ENCODE assay signal across 9 mouse cellular contexts in genomic region chr11:50587787-50588186, GRCm38 (mm10). TPM values are rescaled to one million over a fixed set of nuclear protein-coding genes. Genes with fewer than 3 reads are reported as not detected.
A peak's percentile ranks its signal among the peaks of the same experiment; 100 is the strongest.
DNase-seq lines count a peak whose midpoint lies in the region; ATAC-seq and TF ChIP-seq lines count a peak whose summit lies in the region.
"Had no signal": no experiment of that assay in that cellular context is flagged by ENCODE, and none has a peak within 500 bp of the region (broad histone marks: within the 10 kb centered on the region; RNA-seq: fewer than 3 reads in every experiment).

No protein-coding gene starts in this region.

- no peak overlapping the region for H3K4me3 ChIP-seq in forebrain, postnatal 0 days (ENCODE audit: low read depth, low read length)
- H3K4me3 ChIP-seq in forebrain, embryonic 12.5 days (replicated peaks), result no peak overlapping the region
- no peak overlapping the region for H3K4me3 ChIP-seq in cortical plate, adult 2 months (ENCODE audit: insufficient read depth, low read length)
- no peak overlapping the region for H3K4me3 ChIP-seq in kidney, embryonic 16.5 days (ENCODE audit: low read length)
- H3K4me3 ChIP-seq in stomach, postnatal 0 days (ENCODE audit: low read depth, low read length), result no peak overlapping the region
- H3K4me3 ChIP-seq: midbrain, embryonic 12.5 days had no signal

- DNase-seq in forebrain, postnatal 0 days, result peak; percentile 74
- peak; percentile 38 for DNase-seq in urinary bladder, postnatal 14 days (ENCODE audit: low spot score)
- no peak for DNase-seq in urinary bladder, postnatal 4 days (ENCODE audit: low spot score in 2 of 2)
- peak; percentile 69 for DNase-seq in lung, postnatal 10 days
- DNase-seq in stomach, postnatal 0 days (ENCODE audit: low spot score), result peak; percentile 58

- ATAC-seq in forebrain, postnatal 0 days, result peak; percentile 48
- ATAC-seq in forebrain, embryonic 12.5 days (ENCODE audit: low FRiP score), result no peak
- 0 out of 2 replicates have a peak, but pooled peaks have one; percentile 9 for ATAC-seq in kidney, embryonic 16.5 days (ENCODE audit: low FRiP score, low TSS enrichment)
- ATAC-seq in stomach, postnatal 0 days (ENCODE audit: low FRiP score, low TSS enrichment), result no peak; the same call in 1 of the 2 replicates

- no peak for TF ChIP-seq POLR2A in cortical plate, adult 2 months (IDR thresholded peaks at IDR 0.05; ENCODE audit: extremely low read depth, insufficient read depth, low read length)

- peak; percentile 76 for TF ChIP-seq CTCF in forebrain, postnatal 0 days (IDR thresholded peaks at IDR 0.05; ENCODE audit: low read depth)
- TF ChIP-seq CTCF in cortical plate, adult 2 months (IDR thresholded peaks at IDR 0.05; ENCODE audit: extremely low read depth, insufficient read depth, low read length), result peak; percentile 50
- peak; percentile 75 for TF ChIP-seq CTCF in stomach, postnatal 0 days (IDR thresholded peaks at IDR 0.05; ENCODE audit: low read depth)

- TF ChIP-seq EP300 in stomach, postnatal 0 days (optimal IDR thresholded peaks at IDR 0.05), result no peak

- H3K27ac ChIP-seq in forebrain, postnatal 0 days (ENCODE audit: low read depth, low read length), result no peak overlapping the region
- H3K27ac ChIP-seq in forebrain, embryonic 12.5 days, result no peak overlapping the region
- H3K27ac ChIP-seq in cortical plate, adult 2 months (ENCODE audit: insufficient read depth, low read length), result no peak overlapping the region
- no peak overlapping the region for H3K27ac ChIP-seq in kidney, embryonic 16.5 days (ENCODE audit: low read length)
- no peak overlapping the region for H3K27ac ChIP-seq in stomach, postnatal 0 days (replicated peaks)
- H3K27ac ChIP-seq: midbrain, embryonic 12.5 days had no signal

- H3K9ac ChIP-seq in forebrain, postnatal 0 days, result no peak overlapping the region
- H3K9ac ChIP-seq in forebrain, embryonic 12.5 days, result no peak overlapping the region
- no peak overlapping the region for H3K9ac ChIP-seq in kidney, embryonic 16.5 days (replicated peaks; ENCODE audit: low read length)
- no peak overlapping the region for H3K9ac ChIP-seq in stomach, postnatal 0 days (ENCODE audit: low read length)
- H3K9ac ChIP-seq: midbrain, embryonic 12.5 days had no signal

- H3K36me3 ChIP-seq in forebrain, postnatal 0 days (ENCODE audit: insufficient read depth), result no peaks in the 10 kb centered on the region
- H3K36me3 ChIP-seq in forebrain, embryonic 12.5 days (replicated peaks), result no peaks in the 10 kb centered on the region
- H3K36me3 ChIP-seq in kidney, embryonic 16.5 days (ENCODE audit: insufficient read depth, low read length), result no peaks in the 10 kb centered on the region
- no peaks in the 10 kb centered on the region for H3K36me3 ChIP-seq in stomach, postnatal 0 days (ENCODE audit: control insufficient read depth, insufficient read depth, low read length)
- H3K36me3 ChIP-seq: midbrain, embryonic 12.5 days had no signal

- H3K4me1 ChIP-seq in forebrain, postnatal 0 days (ENCODE audit: insufficient read depth), result no peaks in the 10 kb centered on the region
- no peaks in the 10 kb centered on the region for H3K4me1 ChIP-seq in forebrain, embryonic 12.5 days
- no peaks in the 10 kb centered on the region for H3K4me1 ChIP-seq in cortical plate, adult 2 months (ENCODE audit: control insufficient read depth, insufficient read depth, low read length)
- H3K4me1 ChIP-seq in kidney, embryonic 16.5 days (ENCODE audit: insufficient read depth, low read length), result no peaks in the 10 kb centered on the region
- H3K4me1 ChIP-seq in stomach, postnatal 0 days (replicated peaks; ENCODE audit: control insufficient read depth, insufficient read depth), result no peaks in the 10 kb centered on the region
- H3K4me1 ChIP-seq: midbrain, embryonic 12.5 days had no signal

- no peaks in the 10 kb centered on the region for H3K9me3 ChIP-seq in forebrain, postnatal 0 days (ENCODE audit: low read length)
- H3K9me3 ChIP-seq in forebrain, embryonic 12.5 days, result no peaks in the 10 kb centered on the region
- no peaks in the 10 kb centered on the region for H3K9me3 ChIP-seq in kidney, embryonic 16.5 days (ENCODE audit: low read length)
- no peaks in the 10 kb centered on the region for H3K9me3 ChIP-seq in stomach, postnatal 0 days (ENCODE audit: control insufficient read depth, low read length)
- H3K9me3 ChIP-seq: midbrain, embryonic 12.5 days had no signal

- WGBS in forebrain, postnatal 0 days, result 9% methylated on average over 3 of the region's 3 CpGs
- 9% methylated on average over 3 of the region's 3 CpGs for WGBS in forebrain, embryonic 12.5 days
- 12% methylated on average over 3 of the region's 3 CpGs for WGBS in kidney, embryonic 16.5 days
- 6% methylated on average over 3 of the region's 3 CpGs for WGBS in stomach, postnatal 0 days

- H3K27me3 ChIP-seq in forebrain, postnatal 0 days (ENCODE audit: insufficient read depth, low read length), result no peaks in the 10 kb centered on the region
- no peaks in the 10 kb centered on the region for H3K27me3 ChIP-seq in forebrain, embryonic 12.5 days
- no peaks in the 10 kb centered on the region for H3K27me3 ChIP-seq in kidney, embryonic 16.5 days (ENCODE audit: insufficient read depth, low read length)
- H3K27me3 ChIP-seq in stomach, postnatal 0 days (ENCODE audit: control insufficient read depth, insufficient read depth, low read length), result no peaks in the 10 kb centered on the region
- H3K27me3 ChIP-seq: midbrain, embryonic 12.5 days had no signal

- H3K4me2 ChIP-seq in forebrain, postnatal 0 days (ENCODE audit: low read depth), result no peak overlapping the region
- no peak overlapping the region for H3K4me2 ChIP-seq in forebrain, embryonic 12.5 days
- H3K4me2 ChIP-seq in kidney, embryonic 16.5 days (replicated peaks; ENCODE audit: low read depth, low read length), result no peak overlapping the region
- H3K4me2 ChIP-seq in stomach, postnatal 0 days (replicated peaks; ENCODE audit: low read depth), result no peak overlapping the region
- H3K4me2 ChIP-seq: midbrain, embryonic 12.5 days had no signal

RNA-seq across cellular contexts. Expression of gene Adamts2, which starts 14.1 kb away (rescaled TPM):
- total RNA-seq in forebrain, postnatal 0 days (2014; rRNA removed), result 7.7 and 13.1 TPM in 2 replicates
- polyA plus RNA-seq in forebrain, postnatal 0 days (2015; fragmentation: Nextera tagmentation; extraction: Ambion mirVana), result 4.1 and 4.4 TPM in 2 replicates
- polyA plus RNA-seq in forebrain, embryonic 12.5 days (2016; fragmentation: Nextera tagmentation; extraction: Ambion mirVana), result 1.8 and 2.0 TPM in 2 replicates
- polyA plus RNA-seq in cortical plate, adult 2 months (2012; rRNA removed), result 8.7 and 10.6 TPM in 2 replicates
- 4.7 and 5.7 TPM in 2 replicates for polyA plus RNA-seq in kidney, embryonic 16.5 days (2015; fragmentation: Nextera tagmentation; extraction: Ambion mirVana)
- 10.3 and 12.2 TPM in 2 replicates for polyA plus RNA-seq in stomach, postnatal 0 days (2015; fragmentation: Nextera tagmentation; extraction: Ambion mirVana)

Comparison
In these comparisons a context has a peak if more than half of its experiments do, and no peak if none do; other contexts are left out.
1. ATAC-seq: peak in forebrain, postnatal 0 days (single experiment) and kidney, embryonic 16.5 days (single experiment); none in forebrain, embryonic 12.5 days (single experiment) and stomach, postnatal 0 days (single experiment).
2. DNase-seq: peak in forebrain, postnatal 0 days (single experiment), urinary bladder, postnatal 14 days (single experiment), lung, postnatal 10 days (single experiment) and stomach, postnatal 0 days (single experiment); none in urinary bladder, postnatal 4 days (0 of 2).
3. Peak in every context shown above with its lines, with median percentiles within 50 percentile points of each other: CTCF ChIP-seq.